Mouse (Mus musculus): ENCODE measurements around the gene Tex26.

The Tex26 gene

DNA sequence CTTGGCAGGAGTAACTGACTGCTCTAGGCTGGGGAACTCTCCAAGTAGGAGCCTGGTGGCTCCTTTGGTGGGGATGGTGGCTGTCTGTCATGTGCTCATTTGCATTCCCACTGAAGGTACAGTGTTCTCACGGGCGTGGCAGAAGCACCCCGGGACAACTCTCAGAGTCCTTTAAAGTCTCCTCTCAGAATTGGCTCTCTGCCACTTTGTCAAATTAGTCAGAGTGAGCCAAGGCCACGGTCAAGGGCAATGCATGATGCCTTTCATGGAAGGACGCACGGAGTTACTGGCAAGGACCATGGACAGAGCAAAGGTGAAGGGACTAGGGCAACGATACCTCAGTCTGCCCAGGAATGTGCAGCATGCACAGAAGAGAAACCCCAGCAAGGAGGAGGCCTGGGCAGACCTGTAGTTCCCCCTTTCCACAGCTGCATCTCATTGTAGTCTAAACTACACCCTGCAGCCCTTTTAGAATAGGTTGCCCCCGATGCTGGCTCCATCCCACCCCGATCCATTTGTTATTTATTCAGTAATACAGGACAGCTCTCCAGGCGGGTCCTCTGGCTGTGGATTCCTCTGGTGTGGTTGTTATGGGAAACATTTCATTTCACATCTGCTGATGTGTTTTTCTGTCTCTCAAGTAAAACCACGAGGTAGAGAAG lies 49.0 kb downstream of the Tex26 start:
- DNase-seq (ENCODE audit: low read depth), result peak; percentile 9

DNA sequence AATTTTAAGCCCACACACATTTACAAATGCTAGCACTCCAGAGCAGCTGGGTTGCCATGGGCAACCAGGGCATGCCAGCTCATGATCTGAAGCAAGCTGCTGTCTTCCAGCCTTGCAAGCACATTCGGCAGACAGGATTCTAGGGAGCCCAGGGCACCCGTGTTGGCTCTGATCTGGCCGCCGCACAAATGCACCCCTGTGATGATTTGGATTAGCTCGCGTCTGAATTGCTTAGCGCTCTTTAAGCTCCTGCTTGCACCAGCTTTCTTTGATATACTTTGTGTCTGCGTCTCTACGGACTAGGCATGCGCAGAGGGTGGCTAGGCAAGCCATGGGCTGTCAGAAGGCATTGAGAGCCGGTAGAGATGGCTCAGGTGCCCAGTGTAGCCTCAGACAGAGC lies 49.7 kb downstream of the Tex26 start:
- DNase-seq (ENCODE audit: low read depth), result no peak

DNA sequence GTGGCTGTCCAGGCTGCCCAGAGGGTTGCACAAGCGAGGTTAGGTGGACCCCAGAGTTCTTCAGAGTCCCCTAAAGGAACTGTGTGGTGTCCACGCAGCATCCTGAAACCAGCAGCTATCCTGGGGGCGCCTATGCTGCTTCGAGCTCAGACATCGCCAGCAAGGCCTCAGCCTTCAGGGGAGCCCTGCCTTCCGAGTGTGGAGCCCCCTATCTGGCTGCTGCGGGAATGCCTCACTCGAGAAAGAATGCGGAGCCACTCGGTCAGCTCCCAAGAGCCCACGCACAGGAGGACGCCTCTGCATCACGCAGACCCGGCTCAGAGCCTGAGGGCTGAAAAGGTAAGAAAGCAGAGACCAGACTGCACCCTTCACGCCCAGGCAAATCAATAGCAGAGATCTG lies 50.8 kb downstream of the Tex26 start:
- no peak for DNase-seq (ENCODE audit: low read depth)

DNA sequence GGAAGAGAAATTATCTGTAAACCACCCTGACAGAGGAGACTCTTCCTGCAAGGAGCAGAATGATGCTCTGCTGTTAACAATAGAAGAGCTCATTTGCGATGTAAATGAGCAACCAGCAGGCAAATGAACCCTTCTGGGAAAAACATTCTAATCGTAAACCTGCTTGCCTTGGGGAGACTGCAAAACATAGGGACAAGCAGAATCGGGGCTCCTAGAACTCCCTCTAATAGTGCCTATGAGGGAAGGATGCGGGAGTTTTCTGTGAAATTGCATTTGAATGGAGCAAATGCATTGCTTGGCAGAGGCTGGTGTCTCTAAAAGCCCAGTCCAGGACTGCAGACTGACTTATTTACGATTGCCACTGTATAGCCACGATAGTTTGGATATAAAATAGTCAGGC lies 56.2 kb downstream of the Tex26 start:
- no peak for DNase-seq (ENCODE audit: low read depth)

DNA sequence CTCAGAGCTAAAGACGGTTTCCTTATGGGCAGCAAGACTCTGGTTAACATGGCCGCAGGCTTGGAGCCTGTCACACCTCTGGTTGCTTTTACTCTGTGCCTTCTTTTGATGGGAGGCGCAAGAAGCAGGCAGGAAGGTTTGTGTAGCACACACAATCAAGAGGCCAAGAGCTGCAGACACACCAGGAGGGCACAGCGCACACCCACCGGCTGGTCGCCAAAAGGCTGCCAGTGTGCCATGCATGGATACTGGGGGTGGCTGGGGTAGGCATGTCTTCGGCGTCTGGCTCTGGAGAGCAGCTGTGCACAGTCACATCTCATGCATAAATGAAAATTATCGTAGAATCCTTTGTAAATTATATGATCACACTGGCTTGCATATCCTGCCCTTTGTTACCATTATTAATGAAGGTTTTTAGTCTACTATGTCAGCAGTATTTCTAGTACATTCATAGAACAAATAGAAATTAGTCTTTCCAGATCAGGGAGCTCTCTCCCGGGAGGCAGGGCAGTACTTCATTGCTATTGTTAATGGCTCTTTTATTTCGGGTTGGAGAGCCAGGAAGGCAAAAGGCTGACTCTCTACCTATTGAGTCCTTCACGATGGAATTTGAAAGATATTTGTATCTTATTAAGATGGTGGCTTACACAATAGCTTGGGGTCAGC lies 57.1 kb downstream of the Tex26 start:
- DNase-seq (ENCODE audit: low read depth), result no peak

DNA sequence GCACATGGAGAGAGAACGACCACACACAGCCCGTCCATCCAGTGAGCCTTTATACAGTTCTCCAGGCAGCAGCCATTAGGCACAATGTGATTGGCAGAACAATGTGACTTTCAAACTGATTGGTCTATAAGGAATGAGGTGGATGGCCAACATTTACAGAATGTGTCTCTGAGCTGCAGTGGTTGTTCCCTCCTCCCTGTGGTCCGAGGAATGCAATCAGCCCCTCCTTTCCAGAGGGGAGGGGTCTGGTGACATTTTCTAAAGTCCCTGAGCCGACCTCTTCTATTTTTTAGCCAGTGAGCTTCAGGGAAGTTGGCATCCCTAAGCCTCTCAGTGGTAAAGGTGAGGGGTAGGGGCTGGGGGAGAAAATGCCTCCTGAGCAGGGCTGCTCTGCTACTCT lies 60.5 kb downstream of the Tex26 start:
- no peak for DNase-seq (ENCODE audit: low read depth)

DNA sequence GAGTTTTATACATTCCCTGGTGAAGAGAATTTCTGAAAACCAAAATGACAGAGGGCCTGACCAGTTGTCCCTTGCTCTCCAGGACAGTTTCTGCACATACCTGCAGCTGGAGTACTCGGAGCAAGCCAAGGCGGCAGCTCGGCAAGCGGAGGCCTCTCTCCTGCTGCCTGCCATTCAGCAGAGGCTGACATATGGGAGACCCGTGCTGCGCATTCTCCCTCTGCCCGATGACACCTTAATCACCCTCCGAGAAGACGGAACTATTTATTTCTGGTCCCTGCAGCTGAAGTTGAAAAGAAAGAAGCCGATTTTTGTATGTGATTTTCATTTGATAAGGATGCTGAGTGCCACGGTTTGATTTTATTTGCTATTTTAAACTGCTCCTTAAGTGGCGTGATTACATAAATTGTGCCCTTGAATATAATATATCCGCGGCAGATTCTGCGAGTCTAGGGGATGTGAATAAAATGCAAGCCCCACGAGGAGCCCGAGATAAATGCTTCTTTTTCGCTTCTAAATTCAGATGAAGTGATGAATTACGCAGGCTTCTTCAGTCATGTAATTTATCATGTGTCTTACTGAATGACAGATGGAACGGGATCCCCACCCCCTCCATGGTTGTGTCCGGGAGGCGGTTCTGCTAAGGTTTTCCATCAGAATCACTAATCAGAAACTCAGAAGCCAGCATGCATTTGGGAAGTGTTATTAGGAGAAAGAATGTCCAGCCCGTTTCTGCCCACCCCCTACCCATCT lies 64.1 kb downstream of the Tex26 start:
- no peak for DNase-seq (ENCODE audit: low read depth)

DNA sequence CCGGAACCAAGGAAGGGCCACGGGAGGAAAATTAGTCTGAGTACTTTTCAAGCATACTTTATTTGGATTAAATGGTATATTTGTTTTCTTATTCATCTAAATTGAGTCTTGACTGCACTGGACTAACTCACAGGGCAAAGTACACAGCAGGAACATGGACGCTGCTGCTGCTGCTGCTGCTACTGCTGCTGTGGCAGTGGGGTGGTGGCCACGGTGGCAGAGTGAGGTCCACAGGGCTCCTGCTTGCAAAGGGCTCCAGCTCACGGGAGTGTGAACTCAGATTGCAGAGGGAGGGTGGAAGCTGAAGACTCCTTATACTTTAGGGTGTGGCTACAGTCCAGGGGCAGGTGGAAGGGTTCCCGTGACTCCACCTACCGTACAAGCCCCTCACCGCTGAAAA lies 65.5 kb downstream of the Tex26 start:
- DNase-seq (ENCODE audit: low read depth), result no peak

DNA sequence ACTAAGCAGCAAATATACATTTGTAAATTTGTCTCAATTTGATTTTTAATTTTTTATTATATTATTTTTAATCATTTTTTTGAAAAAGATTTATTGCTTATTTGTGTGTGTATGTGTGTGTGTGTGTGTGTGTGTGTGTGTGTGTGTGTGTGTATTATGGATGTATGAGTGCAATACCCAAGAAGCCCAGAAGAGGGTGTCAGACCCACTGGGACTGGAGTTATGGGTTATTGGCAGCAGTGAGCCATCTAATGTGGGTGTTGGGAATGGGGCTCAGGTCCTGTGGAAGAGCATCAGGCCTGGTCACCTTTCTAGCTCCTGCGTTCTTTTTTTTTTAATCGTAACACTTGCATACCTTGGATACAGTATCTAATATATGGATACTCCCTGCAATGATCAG lies 66.6 kb downstream of the Tex26 start:
- no peak for DNase-seq (ENCODE audit: low read depth)

DNA sequence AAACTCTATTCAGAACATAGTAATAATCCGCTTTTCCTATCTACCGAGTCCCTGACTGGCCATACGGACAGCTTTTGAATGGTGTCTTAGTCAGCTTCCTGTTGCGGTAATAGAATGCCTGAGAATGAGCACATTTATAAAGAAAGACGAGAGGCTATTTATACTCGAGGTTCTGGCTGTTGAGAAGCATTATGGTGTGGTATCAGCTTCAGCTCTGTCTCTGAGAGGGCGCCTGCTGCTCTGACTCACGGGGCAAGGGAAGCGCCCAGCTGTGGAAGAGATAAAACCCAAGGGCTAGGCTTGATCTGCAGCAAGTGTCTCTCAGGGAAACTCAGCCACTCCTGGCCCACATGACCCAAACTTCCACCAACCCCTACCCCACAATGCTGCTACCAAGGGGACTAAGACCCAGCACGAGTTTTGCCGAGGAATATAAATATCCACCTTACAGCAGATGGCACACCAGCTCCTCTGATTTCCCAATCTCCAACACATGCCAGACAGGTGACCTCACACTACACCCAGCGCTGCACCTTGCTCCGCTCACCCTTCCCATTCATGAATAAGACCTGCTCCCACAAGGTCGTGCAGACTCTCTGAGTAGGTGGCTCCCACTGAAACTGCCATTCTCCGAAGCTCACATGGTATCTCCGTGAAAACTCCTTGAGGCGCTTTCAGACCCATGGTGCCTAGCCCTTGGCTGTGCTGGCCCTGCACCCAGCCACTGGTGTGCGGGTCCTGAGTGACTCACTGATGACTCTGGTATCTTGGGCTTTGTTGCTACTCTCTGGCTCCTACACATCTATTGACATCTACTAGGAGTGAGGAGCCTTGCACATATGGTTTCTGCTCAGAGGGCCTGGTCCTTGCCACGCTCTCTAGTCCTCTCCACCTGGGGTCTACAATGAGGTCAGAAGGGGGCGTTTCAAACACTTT lies 68.9 kb downstream of the Tex26 start:
- peak; percentile 95 for DNase-seq (ENCODE audit: low read depth)

DNA sequence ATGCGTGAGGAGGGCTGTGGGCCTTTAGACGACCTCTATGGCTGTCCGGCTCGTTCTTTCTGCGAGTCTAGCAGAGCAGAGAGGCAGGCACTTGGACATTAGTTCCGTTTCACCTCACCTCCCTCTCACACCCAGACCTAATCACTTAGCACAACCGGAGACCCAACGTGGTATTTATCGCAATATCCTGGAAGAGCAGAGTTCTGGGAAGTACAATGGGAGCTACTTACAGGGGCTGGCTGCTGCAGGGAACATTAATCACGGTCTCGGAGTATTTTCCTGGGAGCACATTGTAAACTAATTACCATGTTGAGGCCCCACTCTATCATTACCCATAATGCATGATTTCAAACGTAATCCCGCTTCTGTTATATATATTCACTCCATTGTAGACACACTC lies 70.9 kb downstream of the Tex26 start:
- DNase-seq (ENCODE audit: low read depth), result no peak

DNA sequence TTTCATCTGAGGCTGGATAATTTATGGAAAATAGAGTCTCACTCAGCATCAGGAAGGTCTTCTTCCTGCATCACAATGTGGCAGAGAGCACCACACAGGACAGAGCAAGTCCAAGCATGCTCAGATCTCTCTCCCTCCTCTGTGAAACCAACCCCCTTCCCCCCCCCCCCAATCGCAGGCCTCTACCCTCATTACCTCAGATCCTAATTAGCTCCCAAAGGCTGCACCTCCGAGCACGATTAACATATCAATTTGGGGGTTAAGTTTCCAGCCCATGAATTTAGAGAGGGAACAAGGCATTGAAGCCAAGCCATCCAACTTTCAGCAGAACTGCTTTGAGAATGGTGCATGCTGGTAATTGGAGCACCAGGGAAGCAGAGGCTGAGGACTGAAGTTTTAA lies 73.2 kb downstream of the Tex26 start:
- no peak for DNase-seq (ENCODE audit: low read depth)

DNA sequence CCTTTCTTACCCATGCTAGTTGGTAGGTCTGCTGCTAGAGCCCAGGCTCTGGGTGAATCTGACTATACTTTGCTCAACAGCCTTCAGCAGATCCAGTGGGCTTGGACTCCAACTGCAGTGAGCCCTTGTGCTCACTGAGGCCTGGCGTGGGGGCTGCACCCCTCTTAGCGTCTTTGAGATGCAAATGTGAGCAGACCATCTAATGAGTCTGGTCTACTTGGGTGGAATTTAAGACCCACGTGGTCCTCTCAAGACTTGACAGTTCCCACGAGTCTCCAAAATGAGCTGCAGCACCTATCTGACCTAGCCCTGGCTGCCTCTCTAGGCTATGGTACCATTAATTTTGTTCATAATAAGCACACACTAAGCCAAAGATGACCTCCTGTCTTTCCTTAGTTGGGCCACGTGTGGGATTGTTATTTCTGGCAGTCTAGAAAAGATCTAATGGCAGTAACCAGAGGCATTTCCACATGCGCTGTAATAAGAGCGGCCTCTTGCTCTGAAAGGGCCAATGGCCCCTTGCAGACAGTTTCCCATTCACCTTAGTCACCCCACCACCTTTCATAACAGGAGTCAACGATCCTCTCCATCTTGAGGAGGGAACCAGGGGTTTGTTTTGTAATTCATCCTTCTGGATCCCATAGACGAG lies 74.1 kb downstream of the Tex26 start:
- DNase-seq (ENCODE audit: low read depth), result no peak

DNA sequence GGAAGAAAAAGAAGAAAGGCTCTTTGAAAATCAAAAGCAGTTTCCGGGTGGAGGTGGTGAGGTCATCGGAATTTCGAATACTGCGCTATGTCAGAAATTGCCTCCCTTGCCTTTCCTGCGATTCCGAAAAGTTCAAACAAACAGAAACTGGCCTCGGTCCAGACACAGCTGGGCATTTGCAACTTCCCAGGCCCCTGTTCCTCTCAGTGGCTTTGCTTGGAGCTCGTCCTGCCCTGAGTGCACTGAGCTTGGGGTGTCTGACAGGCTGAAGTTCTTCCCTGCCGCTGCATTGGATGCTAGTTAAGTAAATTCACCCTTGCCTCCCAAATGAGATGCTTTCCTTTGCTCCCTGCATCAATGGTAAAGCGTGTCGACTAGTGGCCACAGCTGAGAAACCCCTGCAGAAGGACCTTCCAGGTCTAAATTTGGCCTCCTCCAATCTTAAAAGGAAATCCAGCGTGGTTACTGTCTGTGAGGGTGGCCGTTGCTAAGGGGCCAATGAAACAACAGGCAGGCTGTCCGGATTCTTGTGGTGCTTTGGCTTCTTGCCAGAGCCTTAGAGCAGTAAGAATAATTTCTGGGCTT lies 74.7 kb downstream of the Tex26 start:
- peak; percentile 64 for DNase-seq (ENCODE audit: low read depth)

DNA sequence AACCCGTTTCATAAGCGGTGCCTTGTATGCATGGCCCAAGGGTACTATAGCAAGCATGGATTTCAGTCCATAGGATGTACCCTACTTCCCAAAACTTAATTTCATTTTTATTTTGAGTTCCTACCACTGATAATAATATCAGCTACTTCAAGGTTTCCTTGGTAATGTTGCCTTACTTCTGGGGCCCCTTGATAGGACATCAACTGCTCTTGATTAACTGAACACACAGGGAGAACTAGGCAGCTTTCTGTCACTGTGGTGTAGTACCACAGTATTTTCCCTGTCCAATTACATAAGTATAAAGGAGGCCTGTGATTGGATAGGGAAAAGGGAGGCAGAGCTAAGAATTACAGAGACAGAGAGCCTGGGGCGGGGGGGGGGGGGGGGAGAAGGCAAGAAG lies 75.4 kb downstream of the Tex26 start:
- DNase-seq (ENCODE audit: low read depth), result no peak

DNA sequence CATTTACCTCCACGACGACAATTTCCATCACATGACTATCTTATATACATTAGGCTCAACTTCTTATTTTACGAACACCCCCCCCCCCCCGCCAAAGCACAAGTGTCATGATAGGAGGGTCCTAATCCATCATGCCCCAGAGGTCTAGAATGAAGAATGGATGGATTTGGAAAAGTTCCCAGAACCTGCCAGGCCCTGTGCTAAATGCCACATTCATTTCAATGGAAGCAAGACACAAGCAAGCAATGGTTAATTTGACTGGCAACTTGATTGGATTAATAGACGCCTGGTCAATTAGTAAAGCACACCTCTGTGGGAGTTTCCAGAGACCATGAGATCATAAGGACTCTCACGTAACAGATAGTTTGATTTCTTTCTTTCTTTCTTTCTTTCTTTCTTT lies 77.7 kb downstream of the Tex26 start:
- no peak for DNase-seq (ENCODE audit: low read depth)
